Mouse (Mus musculus) olfactory bulb, adult 2 months (tissue): ENCODE data around the gene Cldnd1. TPM values are rescaled to one million over a fixed set of nuclear protein-coding genes. Genes with fewer than 3 reads are reported as not detected.

Experiments used
- H3K27ac ChIP-seq: fragments of 200-500 bp; 2 replicates; pipeline ENCODE4 v1.5.1; 2012; ENCODE audit warnings: low read depth, low read length; ENCODE audit not compliant: insufficient read depth
- H3K4me1 ChIP-seq: fragments of 200-500 bp; 2 replicates; pipeline ENCODE4 v1.6.1; 2012; ENCODE audit warnings: low read length; ENCODE audit not compliant: control insufficient read depth, insufficient read depth
- H3K4me3 ChIP-seq: fragments of 200-500 bp; 2 replicates; pipeline ENCODE4 v1.5.1; 2012; ENCODE audit warnings: mild to moderate bottlenecking, low read depth, low read length, moderate library complexity; ENCODE audit not compliant: insufficient read depth
- CTCF ChIP-seq: fragments of 200-500 bp; IDR thresholded peaks from 2 replicates; pipeline ENCODE4 v1.5.1; 2012; ENCODE audit warnings: low read depth, mild to moderate bottlenecking, low read length, moderate library complexity; ENCODE audit not compliant: insufficient read depth
- POLR2A ChIP-seq: fragments of 200-500 bp; IDR thresholded peaks from 2 replicates; pipeline ENCODE4 v1.6.1; 2012; ENCODE audit warnings: mild to moderate bottlenecking, low read depth, low read length, moderate library complexity; ENCODE audit not compliant: insufficient read depth
- WGBS: fragments of 180-500 bp; shearing (Covaris S2); methylation state at CpG from one replicate; pipeline ENCODE4 v1.1.7; 2018; 5-methylcytosine and 5-hydroxymethylcytosine counted together
- polyA plus RNA-seq: library from polyadenylated mRNA; stranded (reverse); fragments of >200 nt; gene quantifications from 2 replicates; pipeline ENCODE4 v1.2.4, GENCODE M21; 2012; ENCODE audit warnings: low replicate concordance; ENCODE audit not compliant: missing spikeins, insufficient read depth, insufficient read length

Gene Cldnd1
- polyA plus RNA-seq, 1 experiment = not detected

DNA sequence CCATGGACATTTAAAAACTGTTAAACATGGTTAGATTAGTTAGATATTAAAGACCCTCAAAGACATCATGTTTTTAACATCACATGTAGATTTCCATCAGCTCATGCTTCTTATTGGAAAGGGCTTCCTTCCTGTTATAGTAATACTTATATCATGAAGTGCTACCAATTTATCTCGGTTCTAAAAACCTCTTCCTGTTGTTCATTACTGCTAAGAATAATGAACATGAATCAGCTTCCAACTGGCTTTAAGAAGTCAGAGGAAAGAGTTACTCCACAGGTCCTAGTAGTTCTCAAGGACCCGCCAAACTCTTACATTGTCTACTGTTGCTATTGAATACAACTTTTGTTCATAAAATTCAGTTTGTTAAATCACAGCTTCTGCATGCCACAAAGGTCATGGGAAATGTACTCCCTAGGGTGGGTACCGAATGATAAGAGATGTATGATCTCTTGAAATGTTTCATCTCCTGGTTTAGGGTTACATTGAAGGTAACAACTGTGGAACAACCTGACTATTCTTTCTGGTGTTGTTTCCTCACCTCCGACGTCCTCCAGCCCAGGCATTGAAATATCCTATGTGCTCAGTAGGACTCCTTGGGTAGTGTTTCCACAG is 38.0 kb upstream of the Cldnd1 start:
- 81% methylated on average over 5 of the region's 5 CpGs for WGBS
- Histone ChIP-seq H3K4me3 (no peak overlapping the region), H3K27ac (no peak overlapping the region), H3K4me1 (no peaks in the 10 kb centered on the region)
- TF ChIP-seq CTCF = no peak
- no peak for TF ChIP-seq POLR2A

DNA sequence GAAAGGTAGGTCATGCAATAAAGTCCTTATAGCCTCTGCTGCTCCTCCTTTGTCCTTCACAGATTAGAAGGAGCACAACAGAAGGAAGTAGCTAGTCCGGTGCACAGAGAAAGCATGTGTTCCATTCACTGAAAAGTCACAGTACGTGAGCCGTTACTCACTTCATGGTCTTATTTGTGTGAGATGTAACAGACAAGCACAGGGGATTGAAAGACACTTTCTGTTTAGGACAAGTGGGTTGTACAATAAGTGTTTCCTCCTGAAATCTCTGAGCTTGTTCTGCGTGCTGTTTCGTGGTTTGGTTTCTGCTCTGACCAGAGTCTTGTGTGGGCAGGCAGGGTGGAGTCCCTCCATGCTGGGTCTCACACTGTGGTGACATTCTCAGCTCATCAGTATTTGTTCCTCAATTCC is 37.4 kb upstream of the Cldnd1 start:
- 75% methylated on average over 5 of the region's 5 CpGs for WGBS
- no peak for TF ChIP-seq POLR2A
- TF ChIP-seq CTCF = no peak
- no peaks in the 10 kb centered on the region for H3K4me1 ChIP-seq
- H3K4me3 ChIP-seq = no peak overlapping the region
- no peak overlapping the region for H3K27ac ChIP-seq

DNA sequence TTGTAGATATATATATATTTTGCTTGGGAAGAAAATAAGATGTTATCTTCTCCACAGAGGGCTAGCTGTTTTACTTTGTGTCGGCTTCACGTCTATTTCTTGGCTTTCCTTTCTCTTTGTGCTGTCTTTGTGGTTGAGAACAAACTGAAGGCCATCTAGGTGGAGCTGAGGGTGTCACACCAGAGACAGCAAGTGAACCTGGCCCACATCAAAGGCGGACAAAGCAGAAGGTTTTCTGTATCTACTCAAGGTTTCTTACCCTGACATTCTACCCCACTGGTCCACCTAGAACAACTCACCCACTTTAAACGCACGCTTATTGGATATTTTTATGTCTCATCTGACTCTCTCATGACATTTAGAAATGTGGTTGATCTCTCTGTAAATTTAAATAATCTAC is 33.6 kb upstream of the Cldnd1 start:
- no peak overlapping the region for H3K4me3 ChIP-seq
- H3K27ac ChIP-seq = no peak overlapping the region
- no peak for TF ChIP-seq CTCF
- TF ChIP-seq POLR2A = no peak
- no peaks in the 10 kb centered on the region for H3K4me1 ChIP-seq
- 95% methylated on average over 5 of the region's 5 CpGs for WGBS

DNA sequence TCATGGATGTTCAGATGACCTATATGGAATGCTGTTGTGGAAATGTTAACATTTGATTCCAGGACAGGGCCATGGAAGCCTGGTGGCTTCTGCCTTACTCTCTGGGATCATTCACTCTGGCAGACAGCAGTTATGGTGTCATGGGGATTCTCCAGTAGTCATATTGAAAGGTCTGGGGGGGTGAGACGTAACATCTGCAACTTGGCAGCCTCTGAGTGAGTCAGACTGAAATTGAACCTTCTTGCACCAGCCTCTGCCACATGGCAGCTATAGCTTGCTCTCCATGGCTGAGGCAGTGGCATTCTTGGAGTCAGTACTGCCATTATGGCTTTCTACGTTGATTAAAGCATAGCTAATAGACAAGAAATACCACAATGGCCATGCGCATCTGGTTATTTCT is 30.9 kb upstream of the Cldnd1 start:
- 83% methylated on average over 3 of the region's 3 CpGs for WGBS

DNA sequence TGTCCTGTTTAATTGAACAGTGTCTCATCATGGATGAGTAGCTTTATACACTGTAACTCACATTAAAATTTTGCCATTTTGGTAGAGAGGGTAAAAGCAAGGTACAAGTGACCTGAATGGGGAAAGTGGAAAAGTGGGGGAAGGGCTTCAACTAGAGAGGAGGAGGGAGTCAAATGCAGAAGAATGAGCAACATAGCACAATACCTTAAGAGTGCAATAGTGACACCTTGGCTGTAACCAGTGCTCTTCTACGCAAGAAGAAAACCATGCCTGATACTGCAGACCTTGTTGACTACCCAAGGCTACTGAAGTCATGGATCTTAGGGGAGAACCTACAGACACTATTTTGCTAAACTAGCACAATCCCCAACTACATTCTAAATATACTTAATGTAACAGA is 30.4 kb upstream of the Cldnd1 start:
- no peak overlapping the region for H3K4me3 ChIP-seq
- WGBS = 100% methylated on average over 1 of the region's 1 CpGs
- H3K27ac ChIP-seq = no peak overlapping the region
- no peaks in the 10 kb centered on the region for H3K4me1 ChIP-seq
- TF ChIP-seq CTCF (no peak), POLR2A (no peak)

More for the DNA sequence above, 30.9 kb upstream of the Cldnd1 start:
- no peak overlapping the region for H3K4me3 ChIP-seq
- no peaks in the 10 kb centered on the region for H3K4me1 ChIP-seq
- TF ChIP-seq POLR2A (no peak), CTCF (no peak)
- H3K27ac ChIP-seq = no peak overlapping the region

DNA sequence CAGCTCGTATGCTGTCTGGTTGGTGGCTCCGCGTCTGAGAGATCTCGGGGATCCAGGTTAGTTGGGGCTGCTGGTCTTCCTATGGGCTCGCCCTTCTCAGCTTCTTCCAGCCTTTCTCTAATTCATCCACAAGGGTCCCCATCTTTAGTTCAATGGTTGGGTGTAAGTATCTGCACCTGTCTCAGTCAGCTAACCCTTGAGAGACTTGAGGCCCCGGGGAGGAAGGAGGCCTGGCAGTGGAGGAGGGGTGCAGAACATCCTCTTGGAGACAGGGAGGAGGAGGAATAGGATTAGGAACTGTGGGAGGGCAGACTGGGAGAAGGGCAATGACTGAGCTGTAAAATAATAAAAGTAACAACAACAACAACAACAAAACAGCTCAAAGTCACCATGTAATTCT is 27.5 kb upstream of the Cldnd1 start:
- WGBS = 87% methylated on average over 6 of the region's 6 CpGs
- H3K27ac ChIP-seq = no peak overlapping the region
- no peak overlapping the region for H3K4me3 ChIP-seq
- no peak for TF ChIP-seq POLR2A
- no peak for TF ChIP-seq CTCF
- H3K4me1 ChIP-seq = no peaks in the 10 kb centered on the region

DNA sequence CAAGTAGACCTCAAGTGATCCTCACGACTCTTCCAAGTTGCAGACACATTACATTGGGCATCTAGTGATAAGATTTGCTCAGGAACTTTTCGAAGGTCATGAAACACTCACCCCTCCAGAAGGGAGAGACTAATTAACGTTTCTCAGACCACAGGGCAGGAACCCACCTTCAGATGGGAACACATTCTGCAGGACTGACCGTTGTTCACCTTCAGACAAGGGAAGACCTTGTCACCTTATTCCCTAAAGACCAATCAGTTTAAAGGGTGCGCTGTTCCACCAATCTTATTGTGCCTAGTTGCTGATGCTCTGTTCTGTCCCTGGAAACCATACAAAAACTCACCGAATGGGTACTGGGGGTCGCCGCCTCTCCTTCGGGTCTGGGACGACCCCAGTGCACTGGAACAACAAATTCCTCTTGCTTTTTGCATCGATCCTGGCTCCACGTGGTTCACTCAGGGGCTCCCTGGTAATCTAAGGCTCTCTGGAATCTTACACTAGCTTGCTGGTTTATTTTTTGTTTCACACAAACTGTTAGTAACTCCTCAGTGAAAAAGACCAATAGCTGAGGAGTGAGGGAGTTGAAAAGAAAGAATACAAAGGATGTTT is 26.8 kb upstream of the Cldnd1 start:
- Histone ChIP-seq H3K4me3 (no peak overlapping the region), H3K4me1 (no peaks in the 10 kb centered on the region), H3K27ac (no peak overlapping the region)
- WGBS = 88% methylated on average over 12 of the region's 12 CpGs
- TF ChIP-seq CTCF (no peak), POLR2A (no peak)

DNA sequence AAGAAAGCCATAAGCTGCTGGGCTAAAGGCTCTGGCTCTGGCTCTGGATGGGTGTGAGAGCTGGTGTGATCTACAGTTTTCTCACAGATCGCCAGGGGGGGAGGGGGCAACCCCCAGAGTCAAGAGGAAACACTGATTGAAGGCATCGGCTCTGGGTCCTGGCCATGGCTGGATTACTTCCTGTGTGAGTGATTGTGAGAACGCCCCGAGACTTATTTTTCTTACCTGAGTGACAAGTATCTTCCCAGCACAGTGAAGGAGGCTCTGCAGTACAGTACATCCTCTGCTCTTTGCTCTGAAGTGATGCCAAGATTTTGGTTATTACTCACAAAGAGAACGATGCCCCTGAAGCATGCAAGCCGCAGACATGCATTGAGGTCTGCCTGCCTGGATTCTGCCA is 25.9 kb upstream of the Cldnd1 start:
- no peak overlapping the region for H3K27ac ChIP-seq
- 60% methylated on average over 6 of the region's 6 CpGs for WGBS
- TF ChIP-seq POLR2A (no peak), CTCF (no peak)

DNA sequence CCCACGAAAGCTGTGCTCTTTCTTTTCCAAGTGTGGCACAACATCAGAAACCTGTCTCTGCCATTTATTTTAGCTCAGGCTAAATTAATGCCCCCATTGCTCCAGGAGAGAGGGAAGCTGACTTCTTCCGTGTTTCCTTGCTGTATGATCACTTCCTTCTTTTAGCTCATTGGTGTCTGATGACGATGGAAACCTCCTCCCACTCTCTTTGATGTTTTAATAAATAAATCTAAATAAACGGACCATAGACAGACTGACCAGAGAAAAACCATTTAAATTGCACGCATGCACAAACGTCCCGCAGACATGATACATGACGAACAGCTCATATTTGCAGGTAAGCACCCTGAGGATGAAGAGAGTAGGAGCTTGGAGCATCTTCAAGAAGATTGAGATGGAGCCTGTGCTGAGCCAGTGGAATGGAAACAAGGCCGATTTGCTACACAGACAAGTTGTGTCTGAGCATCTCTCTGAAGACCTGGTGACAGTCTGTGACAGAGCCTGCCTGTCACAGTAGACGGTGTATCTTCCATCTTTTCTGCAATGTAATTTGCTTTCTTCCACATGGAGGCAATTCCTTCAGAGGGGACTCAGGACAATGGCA is 25.3 kb upstream of the Cldnd1 start:
- TF ChIP-seq CTCF (no peak), POLR2A (no peak)
- H3K27ac ChIP-seq = no peak overlapping the region
- H3K4me3 ChIP-seq = no peak overlapping the region
- H3K4me1 ChIP-seq = no peaks in the 10 kb centered on the region
- WGBS = 87% methylated on average over 10 of the region's 10 CpGs

More for the DNA sequence above, 25.9 kb upstream of the Cldnd1 start:
- H3K4me1 ChIP-seq = no peaks in the 10 kb centered on the region
- no peak overlapping the region for H3K4me3 ChIP-seq
